Mouse (Mus musculus): ENCODE data around the gene Elmo3. TPM values are rescaled to one million over a fixed set of nuclear protein-coding genes. Genes with fewer than 3 reads are reported as not detected.

The Elmo3 gene
- polyA plus RNA-seq, 1 experiment from 2014 or later = 2.1 TPM

DNA sequence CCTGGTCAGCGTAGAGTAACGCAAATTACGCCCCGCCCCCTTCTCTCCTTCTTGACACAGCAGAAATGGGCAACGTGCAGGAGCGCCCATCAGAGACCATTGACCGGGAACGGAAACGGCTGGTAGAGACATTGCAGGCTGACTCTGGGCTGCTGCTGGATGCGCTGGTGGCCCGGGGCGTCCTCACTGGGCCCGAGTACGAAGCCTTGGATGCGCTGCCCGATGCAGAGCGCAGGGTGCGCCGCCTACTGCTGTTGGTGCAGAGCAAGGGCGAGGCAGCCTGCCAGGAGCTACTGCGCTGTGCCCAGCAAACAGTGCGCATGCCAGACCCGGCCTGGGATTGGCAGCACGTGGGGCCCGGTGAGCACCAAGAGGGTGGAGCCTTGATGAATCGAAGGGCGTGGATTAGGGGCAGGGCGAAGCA is 26.5 kb upstream of the Elmo3 start:
- H3K4me3 ChIP-seq (replicated peaks) = peak overlapping the region; percentile 36
- H3K27ac ChIP-seq = no peak overlapping the region
- peak; percentile 43 for DNase-seq
- ATAC-seq (ENCODE audit: low read depth) = peak; percentile 65
- peak overlapping the region; percentile 56 for H3K4me2 ChIP-seq
- H3K27me3 ChIP-seq = peaks cover 95% of the 10 kb centered on the region
- 0 out of 2 replicates have a peak overlapping the region, but pooled peaks have one; percentile 29 for H3K9ac ChIP-seq
- H3K36me3 ChIP-seq = 0 out of 2 replicates have a peak, but pooled peaks cover 4% of the 10 kb centered on the region
- peaks cover 43% of the 10 kb centered on the region for H3K4me1 ChIP-seq (replicated peaks)
- 4% methylated on average over 28 of the region's 28 CpGs for WGBS (ENCODE audit: insufficient replicate concordance)
- no peaks in the 10 kb centered on the region for H3K9me3 ChIP-seq (replicated peaks)

GRCm38 (mm10) chr8:105280567-105280966 is 24.8 kb upstream of the Elmo3 start:
- ATAC-seq (ENCODE audit: low read depth) = no peak
- Histone ChIP-seq H3K27ac (no peak overlapping the region), H3K9me3 (replicated peaks) (no peaks in the 10 kb centered on the region), H3K27me3 (peaks cover 91% of the 10 kb centered on the region), H3K4me1 (replicated peaks) (peaks cover 42% of the 10 kb centered on the region), H3K36me3 (0 out of 2 replicates have a peak, but pooled peaks cover 4% of the 10 kb centered on the region), H3K9ac (no peak overlapping the region), H3K4me2 (no peak overlapping the region), H3K4me3 (replicated peaks) (no peak overlapping the region)
- DNase-seq = no peak
- WGBS (ENCODE audit: insufficient replicate concordance) = 46% methylated on average over 3 of the region's 3 CpGs

- Histone ChIP-seq H3K4me1 (replicated peaks) (peaks cover 29% of the 10 kb centered on the region), H3K4me3 (replicated peaks) (no peak overlapping the region), H3K9ac (no peak overlapping the region), H3K27ac (no peak overlapping the region), H3K9me3 (replicated peaks) (no peaks in the 10 kb centered on the region), H3K36me3 (0 out of 2 replicates have a peak, but pooled peaks cover 4% of the 10 kb centered on the region), H3K27me3 (peaks cover 89% of the 10 kb centered on the region), H3K4me2 (no peak overlapping the region)
- 80% methylated on average over 12 of the region's 12 CpGs for WGBS (ENCODE audit: insufficient replicate concordance)
- DNase-seq (no peak), ATAC-seq (ENCODE audit: low read depth) (no peak)
Observed at GRCm38 (mm10) chr8:105281821-105282220, 23.6 kb upstream of the Elmo3 start.

GRCm38 (mm10) chr8:105282239-105282638 is 23.2 kb upstream of the Elmo3 start:
- 0 out of 2 replicates have a peak, but pooled peaks cover 4% of the 10 kb centered on the region for H3K36me3 ChIP-seq
- H3K4me3 ChIP-seq (replicated peaks) = no peak overlapping the region
- H3K9ac ChIP-seq = no peak overlapping the region
- WGBS (ENCODE audit: insufficient replicate concordance) = 31% methylated on average over 4 of the region's 4 CpGs
- no peak for DNase-seq
- peaks cover 85% of the 10 kb centered on the region for H3K27me3 ChIP-seq
- ATAC-seq (ENCODE audit: low read depth) = no peak
- no peaks in the 10 kb centered on the region for H3K9me3 ChIP-seq (replicated peaks)
- peaks cover 29% of the 10 kb centered on the region for H3K4me1 ChIP-seq (replicated peaks)
- H3K27ac ChIP-seq = no peak overlapping the region
- H3K4me2 ChIP-seq = no peak overlapping the region

GRCm38 (mm10) chr8:105283074-105283473 is 22.3 kb upstream of the Elmo3 start:
- H3K4me1 ChIP-seq (replicated peaks) = peaks cover 31% of the 10 kb centered on the region
- ATAC-seq (ENCODE audit: low read depth) (peak; percentile 64), DNase-seq (peak; percentile 53)
- H3K27ac ChIP-seq = no peak overlapping the region
- 32% methylated on average over 22 of the region's 23 CpGs for WGBS (ENCODE audit: insufficient replicate concordance)
- peaks cover 78% of the 10 kb centered on the region for H3K27me3 ChIP-seq
- H3K9ac ChIP-seq = no peak overlapping the region
- H3K36me3 ChIP-seq = 0 out of 2 replicates have a peak, but pooled peaks cover 4% of the 10 kb centered on the region
- peak overlapping the region; percentile 45 for H3K4me2 ChIP-seq
- H3K9me3 ChIP-seq (replicated peaks) = no peaks in the 10 kb centered on the region
- peak overlapping the region; percentile 12; the same call in 1 of the 2 replicates for H3K4me3 ChIP-seq (replicated peaks)

DNA sequence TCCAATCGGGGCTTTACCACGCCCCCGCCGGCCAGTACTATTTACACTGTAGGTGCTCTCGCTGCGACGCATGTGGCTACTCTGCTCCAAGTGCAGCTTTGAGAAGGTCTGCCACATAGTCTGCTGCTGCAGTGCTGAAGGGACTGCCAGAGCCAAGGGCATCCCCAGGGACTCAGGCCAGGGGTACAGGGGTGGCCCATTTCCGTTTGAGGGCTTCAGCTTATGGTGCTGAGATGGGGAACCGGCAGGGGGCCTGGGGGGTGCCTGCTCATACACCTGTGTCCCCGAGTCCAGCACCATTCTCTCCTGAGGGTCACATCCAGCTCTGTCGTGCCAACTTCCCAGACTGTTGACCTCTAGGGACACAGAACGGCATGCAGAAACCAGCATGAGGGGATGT is 19.9 kb upstream of the Elmo3 start:
- H3K4me1 ChIP-seq (replicated peaks) = peaks cover 41% of the 10 kb centered on the region
- no peak for ATAC-seq (ENCODE audit: low read depth)
- no peak for DNase-seq
- H3K36me3 ChIP-seq = 0 out of 2 replicates have a peak, but pooled peaks cover 4% of the 10 kb centered on the region
- peaks cover 69% of the 10 kb centered on the region for H3K27me3 ChIP-seq
- H3K4me2 ChIP-seq = no peak overlapping the region
- no peak overlapping the region for H3K9ac ChIP-seq
- no peak overlapping the region for H3K27ac ChIP-seq
- H3K9me3 ChIP-seq (replicated peaks) = no peaks in the 10 kb centered on the region
- 53% methylated on average over 12 of the region's 12 CpGs for WGBS (ENCODE audit: insufficient replicate concordance)
- H3K4me3 ChIP-seq (replicated peaks) = no peak overlapping the region

GRCm38 (mm10) chr8:105286907-105287306 is 18.5 kb upstream of the Elmo3 start:
- H3K4me2 ChIP-seq = no peak overlapping the region
- no peak for DNase-seq
- 67% methylated on average over 4 of the region's 4 CpGs for WGBS (ENCODE audit: insufficient replicate concordance)
- H3K9ac ChIP-seq = no peak overlapping the region
- no peaks in the 10 kb centered on the region for H3K36me3 ChIP-seq
- ATAC-seq (ENCODE audit: low read depth) = no peak
- H3K4me3 ChIP-seq (replicated peaks) = no peak overlapping the region
- peaks cover 61% of the 10 kb centered on the region for H3K27me3 ChIP-seq
- peaks cover 45% of the 10 kb centered on the region for H3K4me1 ChIP-seq (replicated peaks)
- no peak overlapping the region for H3K27ac ChIP-seq
- no peaks in the 10 kb centered on the region for H3K9me3 ChIP-seq (replicated peaks)

GRCm38 (mm10) chr8:105288231-105288630 is 17.2 kb upstream of the Elmo3 start:
- no peak overlapping the region for H3K27ac ChIP-seq
- H3K4me3 ChIP-seq (replicated peaks) = no peak overlapping the region
- peaks cover 50% of the 10 kb centered on the region for H3K27me3 ChIP-seq
- H3K9me3 ChIP-seq (replicated peaks) = no peaks in the 10 kb centered on the region
- no peak for DNase-seq
- peaks cover 34% of the 10 kb centered on the region for H3K4me1 ChIP-seq (replicated peaks)
- H3K36me3 ChIP-seq = no peaks in the 10 kb centered on the region
- no peak for ATAC-seq (ENCODE audit: low read depth)
- no peak overlapping the region for H3K9ac ChIP-seq
- H3K4me2 ChIP-seq = no peak overlapping the region
- 86% methylated on average over 5 of the region's 5 CpGs for WGBS (ENCODE audit: insufficient replicate concordance)

DNA sequence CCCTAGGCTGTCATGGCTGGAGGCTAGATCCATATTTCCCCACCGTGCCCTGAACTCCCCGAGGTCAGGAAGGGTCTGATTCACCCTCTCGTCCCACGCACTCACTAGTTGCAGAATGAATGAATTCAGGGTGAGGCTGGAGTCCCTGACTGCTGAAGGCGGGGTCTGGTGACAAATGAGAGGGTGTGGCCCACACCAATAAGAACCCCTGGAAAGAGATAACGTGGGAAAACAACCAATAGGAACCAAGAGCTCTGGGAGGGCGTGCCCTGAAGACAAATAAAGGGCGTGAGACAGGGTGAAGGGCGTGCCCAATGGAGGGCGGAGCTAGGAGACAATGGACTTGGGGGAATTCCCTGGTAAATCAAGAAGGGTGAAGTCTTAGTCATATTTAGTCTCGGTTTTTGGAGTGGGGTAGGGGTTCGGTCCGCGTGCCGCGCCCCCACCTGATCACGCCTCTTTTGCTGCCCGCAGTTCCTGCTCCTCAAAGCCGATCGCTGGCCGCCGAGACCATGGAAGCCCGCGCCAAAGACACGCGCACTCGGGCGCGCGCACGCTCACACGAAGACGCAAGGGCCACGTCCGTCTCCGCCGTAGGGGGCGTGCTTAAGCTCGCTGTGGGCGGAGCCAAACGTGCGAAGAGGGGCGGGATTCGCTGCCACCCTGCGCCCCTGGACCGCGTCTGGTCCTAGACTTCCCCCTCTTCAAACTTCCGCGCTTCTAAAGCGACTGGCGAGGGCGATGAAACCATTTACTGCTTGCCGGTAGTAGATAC is 16.3 kb upstream of the Elmo3 start:
- peak overlapping the region; percentile 61 for H3K4me3 ChIP-seq (replicated peaks)
- no peaks in the 10 kb centered on the region for H3K9me3 ChIP-seq (replicated peaks)
- peak overlapping the region; percentile 55 for H3K9ac ChIP-seq
- H3K4me1 ChIP-seq (replicated peaks) = peaks cover 29% of the 10 kb centered on the region
- H3K4me2 ChIP-seq = peak overlapping the region; percentile 87
- DNase-seq (peak; percentile 82), ATAC-seq (ENCODE audit: low read depth) (peak; percentile 82)
- peak overlapping the region; percentile 59; the same call in 1 of the 2 replicates for H3K27ac ChIP-seq
- 1% methylated on average over 53 of the region's 53 CpGs for WGBS (ENCODE audit: insufficient replicate concordance)
- H3K36me3 ChIP-seq = no peaks in the 10 kb centered on the region
- H3K27me3 ChIP-seq = peaks cover 46% of the 10 kb centered on the region

DNA sequence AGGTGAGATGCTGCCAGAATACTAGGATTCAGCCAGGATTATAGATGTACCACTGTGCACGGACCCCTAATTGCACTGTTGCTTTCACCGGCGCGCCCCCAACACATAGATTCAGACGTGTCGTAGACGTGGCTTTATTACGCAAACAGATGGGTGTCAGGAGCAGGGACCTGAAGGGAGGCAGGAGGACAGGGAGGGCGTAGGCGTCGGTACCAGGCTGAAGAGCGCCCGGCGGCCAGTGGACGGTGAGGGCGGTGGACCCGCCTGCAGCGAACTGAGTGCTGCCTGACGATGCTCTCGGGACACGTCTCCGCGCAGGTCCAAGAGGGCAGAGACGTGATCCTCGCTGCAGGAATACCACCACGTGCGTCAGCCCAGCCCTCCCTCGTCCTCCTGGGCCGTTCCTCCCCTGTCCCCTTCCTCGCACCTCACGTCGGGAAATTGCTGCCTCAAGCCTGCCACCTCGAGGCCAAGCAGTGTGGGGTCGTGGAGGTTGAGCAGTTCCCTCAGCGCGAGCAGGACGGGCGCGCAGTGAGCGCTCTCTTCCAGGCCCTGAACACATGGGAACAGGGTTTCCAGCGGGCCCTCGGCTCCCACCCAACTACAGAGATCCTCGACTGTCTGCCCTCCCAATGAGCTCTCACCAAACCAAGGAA is 15.5 kb upstream of the Elmo3 start, which contains the start of gene 4931428F04Rik:
Gene 4931428F04Rik (minus strand): TSS at position 60 of the 656 bp plus-strand sequence.
- Histone ChIP-seq H3K27me3 (peaks cover 40% of the 10 kb centered on the region), H3K9me3 (replicated peaks) (no peaks in the 10 kb centered on the region), H3K36me3 (no peaks in the 10 kb centered on the region), H3K4me2 (peak within 1 kb of the TSS; percentile 87), H3K4me1 (replicated peaks) (peaks cover 29% of the 10 kb centered on the region), H3K4me3 (replicated peaks) (peak within 1 kb of the TSS; percentile 61), H3K27ac (peak within 1 kb of the TSS; percentile 59; the same call in 1 of the 2 replicates), H3K9ac (peak within 1 kb of the TSS; percentile 55)
- DNase-seq (no peak), ATAC-seq (ENCODE audit: low read depth) (peak; percentile 16)
- 4% methylated on average over 43 of the region's 43 CpGs for WGBS (ENCODE audit: insufficient replicate concordance)

DNA sequence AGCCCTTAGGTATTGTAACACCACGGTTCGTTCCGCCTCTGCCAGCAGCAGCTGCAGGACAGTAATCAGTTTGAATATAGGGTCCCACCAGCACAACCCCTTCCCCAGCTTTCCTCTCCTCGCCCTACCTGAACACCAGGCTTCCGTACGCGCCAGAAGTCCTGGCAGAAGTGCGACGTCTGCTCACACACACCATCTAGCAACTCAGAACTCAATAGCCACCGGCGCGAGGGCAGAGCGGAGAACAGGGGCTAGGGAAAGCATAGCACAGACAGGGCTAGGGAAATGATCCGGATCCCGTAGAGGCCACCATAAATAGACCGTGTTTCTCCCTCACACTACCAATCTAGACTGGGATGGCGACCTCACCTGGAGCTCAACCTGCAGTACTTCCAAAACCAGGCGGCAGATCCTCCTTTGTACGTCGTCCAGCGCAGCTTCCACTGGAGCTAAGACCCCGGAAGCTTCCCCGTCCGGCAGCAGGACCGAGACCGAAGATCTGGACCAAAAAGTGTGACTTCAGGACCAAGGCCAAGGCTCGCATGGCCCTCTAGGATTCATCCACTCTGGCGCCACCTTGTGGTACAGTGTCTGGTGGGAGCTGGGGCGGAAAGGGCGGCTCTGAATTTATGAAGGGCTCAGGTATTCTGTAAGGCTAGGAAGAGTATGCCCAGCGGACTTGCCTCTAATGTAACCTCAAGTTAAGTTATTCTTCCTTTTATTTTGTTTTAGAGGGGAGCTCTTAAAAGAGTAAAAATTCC is 14.7 kb upstream of the Elmo3 start:
- no peaks in the 10 kb centered on the region for H3K36me3 ChIP-seq
- H3K4me2 ChIP-seq = peak overlapping the region; percentile 87
- peak; percentile 81 for DNase-seq
- no peaks in the 10 kb centered on the region for H3K9me3 ChIP-seq (replicated peaks)
- peak overlapping the region; percentile 61; the same call in 1 of the 2 replicates for H3K4me3 ChIP-seq (replicated peaks)
- peaks cover 32% of the 10 kb centered on the region for H3K4me1 ChIP-seq (replicated peaks)
- ATAC-seq (ENCODE audit: low read depth) = no peak
- no peak overlapping the region for H3K9ac ChIP-seq
- H3K27me3 ChIP-seq = peaks cover 32% of the 10 kb centered on the region
- 17% methylated on average over 31 of the region's 31 CpGs for WGBS (ENCODE audit: insufficient replicate concordance)
- H3K27ac ChIP-seq = no peak overlapping the region
